Mouse (Mus musculus) activated CD4-positive, CD25-positive, alpha-beta regulatory T cell, adult 9 weeks (primary cell): ENCODE measurements around the gene Peli2. TPM values are rescaled to one million over a fixed set of nuclear protein-coding genes. Genes with fewer than 3 reads are reported as not detected.

Source experiments
- polyA plus RNA-seq: library from polyadenylated mRNA; unstranded; fragments of 100-300 nt; shearing (Covaris generic); gene quantifications from one replicate; pipeline ENCODE4 v1.2.1, GENCODE M21; 2017

The Peli2 gene
- 0.76 TPM for polyA plus RNA-seq

GRCm38 (mm10) chr14:48120752-48121528 lies at the start of gene Peli2:
Gene Peli2 (plus strand): TSS chr14:48120823.

